Mouse (Mus musculus) layer of hippocampus, adult 2 months (tissue): Measurements from ENCODE around the gene Rps6kb1. TPM values are rescaled to one million over a fixed set of nuclear protein-coding genes. Genes with fewer than 3 reads are reported as not detected.
A peak's percentile ranks its signal among the peaks of the same experiment; 100 is the strongest.

Experiments used
- DNase-seq, 2 experiments: peaks; one replicate each; pipeline ENCODE4 v3.0.0; 2022; ENCODE audit warnings: low spot score in 2 of 2
- H3K27ac ChIP-seq: fragments of 200-600 bp; 2 replicates; pipeline ENCODE4 v1.8.1; 2022
- H3K4me3 ChIP-seq: fragments of 200-600 bp; 2 replicates; pipeline ENCODE4 v1.8.1; 2022; ENCODE audit warnings: mild to moderate bottlenecking
- CTCF ChIP-seq: fragments of 200-600 bp; conservative IDR thresholded peaks from 2 replicates; pipeline ENCODE4 v1.8.1; 2022; ENCODE audit warnings: antibody characterized with exemption, mild to moderate bottlenecking, moderate library complexity
- long read RNA-seq, 2 experiments: library from polyadenylated mRNA; stranded (forward); transcript quantifications; one replicate each; pipeline ENCODE4 v2.0.0; 2021; ENCODE audit warnings: borderline mapping rate in 2 of 2
- total RNA-seq, 2 experiments: library from RNA; stranded (reverse); gene quantifications; 2 replicates each; pipeline ENCODE4 v1.2.3; 2021

The Rps6kb1 gene
- 10 to 100 TPM; 43.8 to 44.2 TPM for total RNA-seq
- long read RNA-seq, experiment 1, full-length matches to known transcripts = 13 of 25 reads
- long read RNA-seq, experiment 1, partial matches to known transcripts = 1 of 25 reads
- long read RNA-seq, experiment 1, other reads (novel, unspliced or antisense) = 11 of 25 reads
- long read RNA-seq, experiment 2, full-length matches to known transcripts = 12 of 41 reads
- long read RNA-seq, experiment 2, partial matches to known transcripts = 6 of 41 reads
- long read RNA-seq, experiment 2, other reads (novel, unspliced or antisense) = 23 of 41 reads

DNA sequence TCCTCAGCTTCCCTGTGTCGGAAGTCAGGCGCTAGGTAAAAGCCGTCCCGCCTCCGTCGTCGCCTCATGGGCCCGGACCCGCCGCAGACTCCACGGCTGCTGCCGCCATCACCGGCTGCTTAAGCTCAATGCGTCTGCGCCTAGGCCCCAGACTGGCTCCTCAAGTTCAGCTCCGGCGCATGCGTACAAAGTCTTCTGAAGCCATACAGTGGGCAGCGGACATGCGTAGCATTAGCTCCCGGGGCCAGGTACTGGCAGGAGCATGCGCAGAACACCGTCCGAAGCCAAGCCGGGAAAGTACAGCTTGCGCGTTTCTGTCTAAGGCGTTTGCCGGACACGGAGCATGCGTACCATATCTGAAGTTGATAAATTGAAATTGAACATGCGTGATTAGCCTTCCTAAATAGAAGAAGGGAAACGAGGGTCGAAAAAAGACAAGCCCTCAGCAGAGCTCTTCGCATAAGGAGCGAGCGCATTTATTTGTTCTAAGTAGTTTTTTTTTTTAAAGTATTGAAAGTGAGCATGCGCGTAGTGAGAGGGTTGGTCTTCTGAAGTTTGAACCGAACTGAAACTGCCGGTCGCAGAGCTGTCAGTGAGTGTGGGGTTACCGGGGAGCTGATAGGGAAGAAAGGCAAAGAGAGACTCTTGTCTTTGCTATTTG lies at the start of gene Rps6kb1, which contains the start of gene Tubd1:
Gene Rps6kb1, minus strand, starts transcription at position 167 of the 661 bp plus-strand sequence.
Gene Tubd1, plus strand, starts transcription at position 353 of the 661 bp plus-strand sequence.
- Histone ChIP-seq H3K27ac (peak within 1 kb of the TSS; percentile 92), H3K4me3 (peak within 1 kb of the TSS; percentile 89)
- DNase-seq = peak; percentile 99 to 100
- no peak for TF ChIP-seq CTCF

DNA sequence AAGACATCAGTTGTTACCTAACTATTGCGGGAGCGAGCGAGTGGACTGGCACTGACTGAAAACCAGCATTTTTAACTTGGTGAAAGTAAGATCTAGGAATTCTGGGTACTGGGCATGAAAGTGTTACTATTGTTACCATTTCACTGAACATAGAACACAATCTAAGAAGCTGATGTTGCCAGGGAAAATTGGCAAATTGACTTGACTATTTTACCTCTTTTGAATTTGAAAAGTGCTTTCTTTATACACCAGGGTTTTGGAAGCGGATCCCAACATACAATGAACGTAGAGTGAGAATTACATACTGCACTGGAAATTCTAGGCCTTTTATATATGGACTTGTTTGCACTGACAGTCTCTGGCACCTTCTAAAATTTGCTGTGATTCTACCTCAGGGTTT lies 48.8 kb upstream of the Rps6kb1 start:
- H3K27ac ChIP-seq = 0 out of 2 replicates have a peak overlapping the region, but pooled peaks have one; percentile 12
- TF ChIP-seq CTCF = no peak
- no peak overlapping the region for H3K4me3 ChIP-seq
- DNase-seq = no peak

DNA sequence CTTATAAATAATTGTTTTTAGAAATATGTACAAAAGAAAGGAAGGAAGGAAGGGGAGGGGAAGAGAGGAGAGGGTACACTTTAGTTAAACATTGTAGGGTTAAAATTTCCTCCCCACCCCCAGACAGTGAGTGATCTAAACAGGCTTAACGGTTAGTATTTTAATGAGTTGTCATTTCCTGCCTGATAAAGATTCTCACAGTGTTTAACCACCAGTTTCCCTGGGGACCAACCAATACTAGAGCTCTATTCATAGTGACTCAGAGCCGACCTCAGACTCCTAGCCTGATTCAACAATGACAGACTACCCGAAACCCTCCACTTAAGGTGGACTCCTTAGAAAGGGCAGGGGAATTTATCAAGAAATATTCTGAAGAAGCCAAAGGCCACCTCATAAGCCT lies 48.4 kb upstream of the Rps6kb1 start:
- DNase-seq = no peak
- H3K27ac ChIP-seq = no peak overlapping the region
- no peak for TF ChIP-seq CTCF
- no peak overlapping the region for H3K4me3 ChIP-seq

DNA sequence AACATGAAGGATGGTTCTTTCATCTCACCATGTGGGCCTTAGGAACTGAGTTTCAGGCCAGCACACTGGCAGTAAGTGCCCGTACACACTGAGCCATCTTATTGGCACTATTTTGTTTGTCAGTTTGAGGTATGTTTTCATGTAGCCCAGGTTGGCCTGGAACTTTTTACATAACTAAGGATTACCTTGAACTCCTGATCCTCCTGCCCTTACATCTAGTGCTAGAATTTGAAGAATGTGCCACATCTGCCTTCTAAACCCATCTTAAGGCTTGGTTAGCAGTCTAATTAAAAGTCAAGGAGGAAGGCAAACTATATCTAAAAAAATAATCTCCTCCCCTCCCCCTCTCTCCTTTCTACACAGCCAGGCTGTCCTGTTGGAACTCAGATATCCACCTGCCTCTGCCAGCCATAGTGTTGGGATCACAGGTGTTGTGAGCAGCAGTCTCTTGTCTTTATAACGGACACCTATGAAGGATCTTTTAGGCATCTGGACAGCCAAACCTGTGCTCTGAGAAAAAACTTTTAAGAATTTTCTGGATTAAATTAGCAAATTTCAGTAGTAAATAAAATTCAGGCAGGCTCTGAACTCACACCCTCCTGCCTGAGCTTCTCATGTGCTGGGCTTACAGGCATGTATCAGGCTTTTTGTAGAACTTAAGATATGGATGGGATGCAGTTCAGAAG lies 47.5 kb upstream of the Rps6kb1 start:
- DNase-seq = no peak
- Histone ChIP-seq H3K4me3 (no peak overlapping the region), H3K27ac (no peak overlapping the region)
- no peak for TF ChIP-seq CTCF

DNA sequence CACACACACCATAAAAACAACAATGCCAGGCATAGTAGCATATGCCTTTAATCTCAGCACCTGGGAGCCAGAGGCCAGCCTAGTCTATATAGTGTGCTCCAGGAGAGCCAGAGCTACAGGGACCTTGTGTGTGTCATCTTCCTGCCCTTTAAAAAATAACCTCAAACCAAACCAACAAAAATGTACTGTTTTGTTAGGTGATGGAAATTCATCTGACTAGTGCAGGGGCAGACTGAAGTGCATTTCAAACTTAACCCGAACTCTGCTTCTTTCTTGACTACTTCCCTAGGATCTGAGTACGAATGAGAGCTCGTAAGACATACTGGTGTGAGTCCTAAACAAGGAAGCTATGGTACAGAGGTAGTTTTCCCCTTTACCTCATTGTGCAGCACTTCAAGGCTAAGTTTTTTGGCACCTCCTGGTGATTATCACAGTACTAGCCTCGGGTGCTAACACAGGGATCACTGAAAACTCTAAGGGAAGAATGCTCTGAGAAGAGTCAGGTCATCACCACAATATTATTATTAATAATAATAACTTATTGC lies 46.8 kb upstream of the Rps6kb1 start:
- Histone ChIP-seq H3K4me3 (no peak overlapping the region), H3K27ac (no peak overlapping the region)
- DNase-seq = no peak
- TF ChIP-seq CTCF = no peak

DNA sequence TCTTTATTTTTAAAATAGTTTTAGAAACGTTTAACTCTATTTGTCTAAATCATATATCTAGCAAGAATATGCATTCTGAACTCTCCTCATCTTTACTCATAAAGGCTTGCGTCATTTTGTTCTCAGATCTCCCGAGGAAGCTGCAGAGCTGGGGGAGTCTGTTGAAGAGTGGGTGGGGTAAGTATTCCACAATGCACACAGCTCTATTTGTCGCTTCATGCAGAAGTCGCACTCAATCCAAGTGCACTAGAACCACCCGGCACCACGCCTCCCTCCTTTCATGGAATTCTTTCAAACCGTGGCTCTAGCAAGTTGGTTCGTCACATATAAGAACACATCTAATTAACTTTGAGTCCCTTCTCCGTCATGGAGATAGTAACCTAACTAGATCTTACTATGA lies 46.0 kb upstream of the Rps6kb1 start:
- no peak for DNase-seq
- no peak for TF ChIP-seq CTCF
- no peak overlapping the region for H3K27ac ChIP-seq
- H3K4me3 ChIP-seq = no peak overlapping the region

DNA sequence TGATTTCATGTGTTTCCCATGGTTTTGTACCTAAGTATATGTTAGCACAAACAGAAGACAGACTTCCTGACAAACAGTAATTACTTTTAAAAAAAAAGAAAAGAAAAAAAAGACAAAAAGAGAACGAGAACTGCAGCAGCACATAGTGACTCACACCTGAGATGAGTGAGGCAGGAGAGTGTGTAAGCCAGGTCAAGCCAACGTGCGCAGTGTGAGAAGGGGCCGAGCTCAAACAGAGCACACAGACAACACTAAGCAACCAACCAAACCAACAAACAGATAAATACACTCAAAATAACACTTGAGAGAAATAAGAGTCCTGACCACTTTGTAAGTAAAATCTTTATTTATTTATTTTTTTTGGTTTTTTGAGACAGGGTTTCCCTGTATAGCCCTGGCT lies 45.5 kb upstream of the Rps6kb1 start:
- DNase-seq = no peak
- H3K27ac ChIP-seq = no peak overlapping the region
- no peak for TF ChIP-seq CTCF
- no peak overlapping the region for H3K4me3 ChIP-seq

DNA sequence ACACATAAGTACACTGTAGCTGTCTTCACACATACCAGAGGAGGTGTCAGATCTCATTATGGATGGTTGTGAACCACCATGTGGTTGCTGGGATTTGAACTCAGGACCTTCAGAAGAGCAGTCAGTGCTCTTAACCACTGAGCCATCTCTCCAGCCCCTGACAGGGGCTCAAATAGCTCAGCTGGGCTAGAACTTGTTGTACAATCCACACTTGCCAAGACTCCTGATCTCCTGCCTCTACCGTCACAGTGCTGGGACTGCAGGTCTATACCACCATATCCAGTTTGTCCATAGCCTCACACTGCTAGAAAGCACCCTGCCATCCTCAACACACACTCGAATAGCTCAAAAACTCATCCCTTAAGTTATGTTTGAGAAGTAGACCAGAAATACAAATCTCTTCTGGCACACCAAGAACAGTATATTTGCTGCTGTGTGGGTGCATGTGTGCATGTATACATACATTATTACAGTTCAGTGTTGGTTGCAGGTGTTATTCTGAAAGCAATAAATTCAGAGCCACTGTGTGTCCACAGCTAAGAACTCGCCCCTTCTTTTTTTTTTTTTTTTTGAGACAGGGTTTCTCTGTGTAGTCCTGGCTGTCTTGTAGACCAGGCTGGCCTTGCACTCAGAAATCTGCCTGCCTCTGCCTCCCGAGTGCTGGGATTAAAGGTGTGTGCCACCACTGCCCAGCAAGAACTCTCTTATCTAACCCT lies 44.1 kb upstream of the Rps6kb1 start:
- no peak overlapping the region for H3K4me3 ChIP-seq
- no peak overlapping the region for H3K27ac ChIP-seq
- no peak for TF ChIP-seq CTCF

DNA sequence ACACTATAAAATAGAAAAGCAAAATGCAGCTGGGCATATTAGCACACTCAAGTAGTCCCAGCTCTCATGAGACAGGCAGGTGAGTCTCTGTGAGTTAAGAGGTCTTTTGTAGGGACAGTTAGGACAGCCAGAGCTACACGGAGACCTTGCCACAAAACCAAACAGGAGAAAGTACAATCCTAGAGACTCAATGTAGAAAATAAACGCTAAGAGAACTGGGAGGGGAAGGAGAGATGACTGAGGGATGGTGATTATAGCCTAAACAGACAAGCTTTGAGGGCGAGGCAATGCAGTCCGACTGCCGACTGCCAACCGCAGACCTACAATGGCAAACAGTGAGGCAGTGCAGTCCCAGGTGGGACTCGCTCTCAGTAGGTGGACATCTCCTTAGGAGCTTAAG lies 43.2 kb upstream of the Rps6kb1 start:
- no peak for TF ChIP-seq CTCF
- Histone ChIP-seq H3K27ac (no peak overlapping the region), H3K4me3 (no peak overlapping the region)
- no peak for DNase-seq

More for the DNA sequence above, 44.1 kb upstream of the Rps6kb1 start:
- no peak for DNase-seq

DNA sequence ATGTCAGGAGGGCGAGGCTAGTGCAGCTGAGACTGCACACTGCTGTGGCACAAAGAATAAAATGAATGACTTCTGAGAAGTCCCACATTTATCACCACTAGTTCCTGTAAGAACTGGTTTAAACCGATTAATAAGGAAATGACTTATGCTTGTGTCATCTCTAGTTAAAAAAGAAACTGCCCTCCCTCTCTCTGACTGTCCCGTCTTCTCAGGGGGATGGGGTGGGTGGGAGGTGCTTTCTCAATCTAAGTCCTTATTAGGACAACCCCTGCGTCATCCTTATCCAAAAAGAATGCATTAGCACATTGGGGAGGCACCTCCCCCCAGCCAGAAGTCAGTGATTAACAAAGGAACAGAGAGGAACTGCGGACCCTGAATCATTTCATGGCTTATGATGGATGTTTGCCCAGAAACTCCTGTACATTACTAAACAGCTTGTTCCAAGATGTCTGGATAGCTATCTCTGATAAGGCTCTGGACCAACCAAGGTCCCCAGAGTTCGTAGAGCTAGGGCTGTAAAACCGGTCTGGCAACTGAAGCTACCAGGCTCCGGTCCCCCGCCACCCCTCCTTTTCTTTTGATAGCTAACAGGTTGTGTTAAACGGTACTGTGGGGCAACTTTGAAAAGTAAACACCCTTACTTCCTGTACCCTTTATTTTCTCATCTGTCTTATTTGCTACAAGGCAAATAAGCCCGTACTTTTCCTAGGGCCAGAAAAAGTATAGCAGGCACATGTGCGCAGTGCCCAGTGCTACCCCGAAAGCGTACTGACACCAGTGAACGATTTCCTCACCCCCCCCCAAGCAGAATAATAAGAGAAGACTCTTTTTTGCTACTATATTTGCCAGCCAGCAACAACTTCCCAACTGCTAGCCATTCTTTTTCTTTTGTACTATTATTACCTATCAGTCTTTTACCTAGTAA lies 42.5 kb upstream of the Rps6kb1 start:
- no peak for DNase-seq
- Histone ChIP-seq H3K27ac (peak overlapping the region; percentile 61), H3K4me3 (peak overlapping the region; percentile 29; the same call in 1 of the 2 replicates)
- TF ChIP-seq CTCF = no peak

DNA sequence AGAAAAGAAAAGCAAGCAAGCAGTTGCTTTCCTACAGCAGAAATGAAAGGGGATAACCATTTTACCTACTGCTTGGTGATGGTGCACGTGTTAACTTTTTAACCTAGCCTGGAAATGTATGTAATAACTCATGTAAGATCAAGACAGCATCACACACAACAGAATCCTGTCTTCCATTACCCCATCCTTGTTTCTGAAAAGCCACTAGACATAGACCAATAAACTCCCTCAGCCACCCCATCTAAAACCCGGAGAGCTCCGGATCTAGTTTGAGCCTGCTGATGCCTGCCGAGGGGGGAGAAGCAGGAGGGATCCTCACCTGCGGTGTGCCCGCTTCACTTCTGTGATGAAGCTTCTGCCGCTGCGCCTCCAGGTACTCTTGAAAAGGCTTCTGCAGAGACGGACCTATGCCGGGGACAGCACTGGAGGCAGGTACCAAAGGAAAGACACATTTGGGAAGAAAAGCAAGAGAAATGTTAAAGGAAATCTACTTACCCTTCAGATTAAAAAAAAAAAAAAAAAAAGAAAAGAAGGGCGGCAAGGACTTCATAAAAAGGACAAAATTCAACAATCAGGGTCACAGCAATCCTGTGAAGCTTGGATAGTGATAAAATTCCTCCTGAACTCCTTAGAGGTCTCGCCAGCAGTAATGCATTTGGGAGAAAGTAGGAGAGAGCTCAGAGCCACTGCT lies 41.7 kb upstream of the Rps6kb1 start:
- Histone ChIP-seq H3K4me3 (peak overlapping the region; percentile 29), H3K27ac (peak overlapping the region; percentile 61)
- TF ChIP-seq CTCF = no peak
- DNase-seq = no peak
